Mouse (Mus musculus) embryo, embryonic 11 days (tissue): ENCODE measurements at regions not wholly inside any gene's neighbourhood (a gene's known extent, or its start where the extent isn't known, plus 50 kb on each side); places are given as distances from the start of the nearest gene placed in this dataset.

ENCODE experiments used
- DNase-seq: peaks from one replicate; pipeline ENCODE4 v3.0.0-alpha.2; 2015

GRCm38 (mm10) chr4:73542331-73542730 lies 65.3 kb upstream of the Gm11238 start:
- no peak for DNase-seq

DNA sequence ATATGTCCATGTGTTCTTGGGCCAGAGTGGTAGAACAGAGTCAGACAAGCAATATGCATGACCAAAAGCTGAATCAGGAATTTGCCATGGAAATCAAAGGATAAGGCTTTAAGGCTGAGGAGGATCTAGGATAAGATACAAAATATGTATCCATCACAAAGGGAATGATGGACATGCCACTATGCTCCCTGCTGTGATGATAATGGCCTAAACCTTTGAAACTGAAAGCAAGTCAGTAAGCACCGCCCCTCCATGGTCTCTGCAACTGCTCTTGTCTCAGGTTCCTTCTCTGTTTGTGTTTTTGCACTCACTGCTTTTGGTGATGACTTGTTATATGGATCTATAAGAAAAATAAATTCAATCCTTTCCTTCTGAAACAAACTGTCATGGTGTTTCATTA lies 76.1 kb upstream of the Gm11238 start:
- no peak for DNase-seq

GRCm38 (mm10) chr4:73524579-73525208 lies 83.0 kb upstream of the Gm11238 start:
- DNase-seq, result no peak

DNA sequence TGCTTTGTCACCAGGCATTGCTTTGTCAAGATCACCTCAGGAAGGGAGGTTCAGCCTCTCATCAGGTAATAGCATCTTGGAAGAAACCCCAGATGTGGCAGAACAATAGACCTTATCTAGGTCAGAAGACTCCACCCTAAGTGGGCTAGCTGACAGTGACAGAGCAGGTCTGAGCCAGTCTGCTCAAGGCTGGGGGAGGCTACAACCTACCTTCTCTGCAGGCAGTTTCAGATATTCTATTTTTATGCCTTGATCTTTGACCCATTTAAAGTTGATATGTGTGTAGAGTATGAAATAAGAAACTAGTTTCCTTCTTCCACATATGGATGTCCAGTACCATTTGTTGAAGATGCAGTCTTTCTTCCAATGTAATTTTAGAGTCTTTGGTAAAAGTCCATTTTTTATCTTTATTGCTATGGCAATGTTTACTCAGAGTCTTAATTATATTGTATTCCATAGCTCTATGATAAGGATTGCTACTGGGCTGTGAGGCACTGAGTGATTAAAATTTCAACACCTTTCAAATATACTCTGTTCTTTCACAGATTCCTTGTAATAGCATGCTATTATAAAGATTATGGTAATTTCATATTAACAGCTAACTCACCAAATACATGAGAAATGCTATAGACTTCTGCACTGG lies 88.8 kb upstream of the Gm11238 start:
- no peak for DNase-seq

GRCm38 (mm10) chr4:73517559-73517958 lies 90.1 kb upstream of the Gm11238 start:
- DNase-seq, result no peak

- DNase-seq, result no peak
Observed at GRCm38 (mm10) chr4:73516717-73517116, 91.0 kb upstream of the Gm11238 start.

GRCm38 (mm10) chr4:73506860-73507259 lies 100.8 kb upstream of the Gm11238 start:
- DNase-seq, result no peak

DNA sequence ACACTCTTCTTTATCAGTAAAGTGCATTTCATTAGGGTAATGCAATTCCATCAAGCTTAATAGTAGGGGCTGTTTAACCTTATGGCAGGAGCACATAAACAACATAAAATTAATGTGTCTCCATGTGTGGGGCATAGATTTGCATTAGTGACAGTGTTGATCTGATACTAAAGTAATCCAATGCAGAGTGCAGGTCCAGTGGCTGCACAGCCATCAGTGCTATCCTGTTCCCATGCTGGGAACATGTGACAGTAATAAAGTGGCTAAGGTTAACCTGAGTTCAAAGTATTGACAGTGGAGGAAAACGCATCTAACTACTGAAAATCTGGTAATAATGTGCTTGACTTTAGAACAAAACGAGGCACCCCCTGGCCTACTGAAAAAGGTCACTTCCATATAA lies 84.3 kb upstream of the Gm11487 start:
- DNase-seq, result peak; percentile 34

DNA sequence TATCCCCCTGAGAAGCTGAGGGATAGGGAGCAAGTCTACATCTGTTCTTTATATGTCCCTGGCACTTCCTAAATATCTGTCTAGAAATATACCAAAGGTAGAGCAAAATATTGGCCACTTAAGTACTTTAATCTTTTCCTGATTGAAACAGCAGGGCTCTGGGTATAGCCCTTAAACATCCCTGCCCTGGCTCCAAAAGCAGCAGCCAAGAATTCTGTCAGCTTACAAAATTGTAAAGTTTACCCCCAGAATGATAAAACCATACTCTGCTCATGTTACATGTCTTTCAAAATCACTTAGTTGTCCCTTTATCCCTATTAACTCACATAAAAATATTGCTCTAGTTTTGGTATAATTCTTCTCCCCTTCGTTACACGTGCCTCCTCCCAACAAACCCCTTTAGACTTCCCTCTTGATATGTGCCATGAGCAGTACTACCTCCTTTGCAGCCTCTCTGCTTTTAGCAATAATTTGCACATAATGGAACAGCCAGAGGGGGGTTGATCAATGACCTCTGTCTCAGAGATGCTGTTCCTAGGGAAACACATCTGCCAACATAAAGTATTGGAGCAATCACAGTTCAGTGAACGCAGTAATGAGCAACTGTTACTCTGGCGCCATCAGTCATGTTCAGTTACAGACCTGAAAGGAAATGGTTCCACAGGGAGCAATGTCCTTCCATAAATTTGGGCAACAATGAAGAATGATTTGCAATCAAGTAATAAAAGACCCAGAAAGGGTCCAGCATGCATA lies 83.6 kb upstream of the Gm11487 start:
- DNase-seq, result peak; percentile 60

DNA sequence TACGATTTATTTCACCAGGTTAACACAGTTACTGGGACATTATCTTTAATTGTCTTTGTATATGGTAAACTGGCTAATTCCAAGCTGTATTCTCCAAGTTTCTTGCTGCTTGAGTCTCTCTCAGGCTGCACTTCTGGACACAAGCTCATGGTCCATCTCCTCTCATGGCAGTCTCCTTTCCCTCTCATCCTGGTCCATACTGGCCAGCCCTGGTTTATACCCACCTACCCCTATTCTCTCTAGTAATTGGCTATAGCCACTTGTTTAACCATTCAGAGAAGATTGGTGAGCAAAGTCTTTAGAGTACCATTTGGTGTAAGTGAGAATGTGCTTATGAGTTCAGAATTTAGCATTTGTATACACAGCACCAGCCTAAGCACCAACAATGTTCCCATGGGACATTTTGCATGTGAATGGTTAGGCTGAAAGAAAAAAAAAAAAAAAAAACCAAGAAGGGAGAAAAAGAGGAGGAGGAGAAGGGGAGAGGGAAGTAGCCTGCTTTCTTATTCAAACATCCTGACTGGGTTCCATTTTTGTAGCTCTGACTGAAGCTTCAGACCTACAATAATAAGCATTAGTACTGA lies 63.2 kb upstream of the Gm11487 start:
- no peak for DNase-seq
